Mouse (Mus musculus) myocyte (in vitro differentiated cells): ENCODE data around the gene Smg1.
"Not testable (repeated sequence)": the region's sequence is repeated elsewhere in the genome, so short reads cannot be mapped to it uniquely, and the experiment has no call there.

ENCODE experiments used
- CEBPB ChIP-seq: IDR thresholded peaks from 2 replicates; pipeline ENCODE4 v1.6.1; 2011; ENCODE audit warnings: mild to moderate bottlenecking, moderate library complexity; ENCODE audit not compliant: poor library complexity, insufficient read depth, severe bottlenecking
- E2F4 ChIP-seq: IDR thresholded peaks from one replicate; pipeline ENCODE4 v1.6.1; 2011; ENCODE audit warnings: mild to moderate bottlenecking, control low read depth, moderate library complexity; ENCODE audit not compliant: insufficient read depth
- MAX ChIP-seq: IDR thresholded peaks from one replicate; pipeline ENCODE4 v1.6.1; 2011; ENCODE audit warnings: low read depth, mild to moderate bottlenecking, control low read depth
- MYOD1 ChIP-seq, 3 experiments: IDR thresholded peaks; one replicate each; pipeline ENCODE4 v1.6.1; 2011; ENCODE audit warnings: control low read depth in 2 of 3, low read depth in 2 of 3, mild to moderate bottlenecking in 2 of 3, moderate library complexity in 1 of 3; ENCODE audit not compliant: insufficient read length in 2 of 3, control insufficient read depth in 1 of 3
- MYOG ChIP-seq, 3 experiments: IDR thresholded peaks; one replicate each; pipeline ENCODE4 v1.6.1; 2011; ENCODE audit warnings: control low read depth in 2 of 3, low read depth in 2 of 3, mild to moderate bottlenecking in 2 of 3; ENCODE audit not compliant: insufficient read length in 2 of 3, control insufficient read depth in 1 of 3, insufficient read depth in 1 of 3
- POLR2A ChIP-seq: IDR thresholded peaks from one replicate; pipeline ENCODE4 v1.6.1; 2011; ENCODE audit warnings: low read depth, mild to moderate bottlenecking, control low read depth, moderate library complexity; ENCODE audit not compliant: insufficient read length
- POLR2AphosphoS2 ChIP-seq: IDR thresholded peaks from one replicate; pipeline ENCODE4 v1.6.1; 2011; ENCODE audit warnings: low read depth, control low read depth; ENCODE audit not compliant: insufficient read length
- REST ChIP-seq: IDR thresholded peaks from one replicate; pipeline ENCODE4 v1.6.1; 2011; ENCODE audit warnings: mild to moderate bottlenecking, control low read depth, moderate library complexity; ENCODE audit not compliant: insufficient read depth, insufficient read length
- SRF ChIP-seq: IDR thresholded peaks from one replicate; pipeline ENCODE4 v1.6.1; 2011; ENCODE audit warnings: low read depth; ENCODE audit not compliant: control insufficient read depth, insufficient read length
- TCF12 ChIP-seq: IDR thresholded peaks from one replicate; pipeline ENCODE4 v1.6.1; 2011; ENCODE audit warnings: mild to moderate bottlenecking, control low read depth; ENCODE audit not compliant: poor library complexity, insufficient read depth, severe bottlenecking
- USF1 ChIP-seq: IDR thresholded peaks from one replicate; pipeline ENCODE4 v1.6.1; 2011; ENCODE audit warnings: low read depth, mild to moderate bottlenecking, control low read depth, moderate library complexity

DNA sequence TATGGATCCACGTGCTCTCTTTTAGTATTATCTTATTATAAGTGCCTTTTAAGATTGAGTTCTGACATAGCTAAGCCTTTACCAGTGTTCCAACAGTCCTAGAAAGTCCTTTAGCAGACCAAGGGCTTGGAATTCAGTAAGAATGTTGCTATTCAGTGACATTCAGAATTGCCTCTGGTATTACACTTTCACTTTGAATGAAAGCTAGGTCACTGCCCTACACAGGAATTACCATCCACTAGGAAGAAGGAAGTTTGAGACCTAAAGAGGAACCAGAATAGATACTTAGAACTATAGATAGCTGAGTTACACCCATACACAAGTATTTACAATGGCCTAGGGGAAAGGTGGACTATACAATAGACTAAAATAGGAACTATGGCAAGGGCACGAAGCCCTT lies 73.3 kb downstream of the Smg1 start:
- not testable (repeated sequence) for TF ChIP-seq POLR2A; USF1; TCF12; MAX; POLR2AphosphoS2; CEBPB; REST; E2F4; MYOD1 (IDR thresholded peaks at IDR 0.05; ENCODE audit: control insufficient read depth in 1 of 3, insufficient read length in 2 of 3, low read depth in 2 of 3); MYOG (IDR thresholded peaks at IDR 0.05; ENCODE audit: control insufficient read depth in 1 of 3, insufficient read depth in 1 of 3, insufficient read length in 2 of 3, low read depth in 2 of 3); SRF
